Mouse (Mus musculus): Measurements from ENCODE around the gene Yipf3. TPM values are rescaled to one million over a fixed set of nuclear protein-coding genes. Genes with fewer than 3 reads are reported as not detected.

Gene Yipf3
- total and polyA plus RNA-seq, 3 experiments = 15.8 to 52.6 (median 32.5) TPM

DNA sequence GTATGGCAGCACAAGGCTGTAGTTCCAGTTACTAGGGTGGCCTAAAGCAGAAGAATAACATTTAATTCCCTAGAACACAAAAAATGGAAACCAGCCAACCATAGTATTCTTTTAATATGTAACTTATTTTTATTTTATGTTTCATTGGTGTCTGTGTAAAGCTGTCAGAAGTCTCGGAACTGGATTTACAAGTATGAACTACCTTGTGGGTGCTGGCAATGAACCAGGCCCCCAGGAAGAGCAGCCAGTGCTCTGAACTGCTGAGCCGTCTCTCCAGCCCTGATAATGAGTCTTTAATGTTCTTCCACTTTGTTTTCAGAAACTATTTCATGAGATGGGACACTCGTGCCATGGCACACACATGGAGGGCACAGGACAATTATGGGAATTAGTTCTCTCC lies 37.3 kb upstream of the Yipf3 start:
- Histone ChIP-seq H3K36me3 (replicated peaks in 1 of 2; ENCODE audit: control insufficient read depth in 1 of 2, insufficient read depth in 1 of 2, low read length in 1 of 2) (peaks cover 82 to 93% of the 10 kb centered on the region in 2 experiments), H3K9me3 (replicated peaks; ENCODE audit: low read length) (no peaks in the 10 kb centered on the region), H3K79me2 (replicated peaks; ENCODE audit: control insufficient read depth, extremely low read depth, insufficient read depth, poor library complexity, severe bottlenecking) (peaks cover 10% of the 10 kb centered on the region), H3K4me2 (ENCODE audit: insufficient read depth, low read depth, poor library complexity, severe bottlenecking) (no peak overlapping the region), H3K4me1 (ENCODE audit: control insufficient read depth in 1 of 2, insufficient read depth in 2 of 2) (no peaks in the 10 kb centered on the region), H3K9ac (ENCODE audit: insufficient read depth, low read depth) (no peak overlapping the region), H3K27me3 (replicated peaks) (no peaks in the 10 kb centered on the region), H3K4me3 (replicated peaks in 1 of 3; ENCODE audit: low read depth in 2 of 3, low read length in 2 of 3, poor library complexity in 1 of 3) (no peak overlapping the region), H3K27ac (ENCODE audit: insufficient read depth, low read depth) (no peak overlapping the region)
- no peak for DNase-seq (ENCODE audit: extremely low read depth)
- TF ChIP-seq MAZ (IDR thresholded peaks at IDR 0.05; ENCODE audit: low read depth, low read length) = no peak
- no peak for TF ChIP-seq MAFK (IDR thresholded peaks at IDR 0.05; ENCODE audit: insufficient replicate concordance, low read length)
- no peak for TF ChIP-seq CHD2 (IDR thresholded peaks at IDR 0.05; ENCODE audit: low read length)
- no peak for TF ChIP-seq USF2 (conservative IDR thresholded peaks at IDR 0.05; ENCODE audit: low read depth, low read length)
- no peak for TF ChIP-seq ZMIZ1 (IDR thresholded peaks at IDR 0.05; ENCODE audit: low read depth, low read length)
- no peak for TF ChIP-seq SIN3A (IDR thresholded peaks at IDR 0.05; ENCODE audit: low read length)
- in situ Hi-C loops (cut with MboI; ENCODE audit: low pct_ligation_motif_present, low pct_unique_long_range_greater_than_20kb, low sequenced_read_pairs) = no loop called here
- dilution Hi-C loops (cut with MboI; ENCODE audit: extremely low pct_ligation_motif_present, extremely low pct_unique_long_range_greater_than_20kb, low sequenced_read_pairs) = no loop called here

DNA sequence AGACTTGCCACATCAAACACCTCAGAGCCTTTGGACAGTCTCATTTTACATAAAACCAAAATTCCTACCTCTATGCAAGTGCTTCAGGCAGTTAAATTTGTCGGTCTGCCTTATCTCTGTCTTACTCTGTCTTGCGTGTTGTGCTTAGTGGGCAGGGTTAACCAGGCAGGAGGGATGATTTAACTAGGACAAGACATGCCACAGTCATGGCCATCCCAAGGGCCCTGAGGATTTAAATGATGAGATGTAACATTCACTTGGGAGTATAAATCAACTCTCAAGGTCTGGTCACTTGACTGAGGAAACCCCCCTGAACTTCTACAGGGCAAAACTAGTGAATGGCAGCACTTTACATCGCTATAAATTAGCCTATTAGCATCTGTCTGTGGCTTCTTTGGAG lies 26.3 kb upstream of the Yipf3 start:
- Histone ChIP-seq H3K4me3 (replicated peaks in 1 of 3; ENCODE audit: low read depth in 2 of 3, low read length in 2 of 3, poor library complexity in 1 of 3) (no peak overlapping the region), H3K9ac (ENCODE audit: insufficient read depth, low read depth) (no peak overlapping the region), H3K4me1 (ENCODE audit: control insufficient read depth in 1 of 2, insufficient read depth in 2 of 2) (no peaks in the 10 kb centered on the region), H3K27ac (ENCODE audit: insufficient read depth, low read depth) (no peak overlapping the region), H3K79me2 (replicated peaks; ENCODE audit: control insufficient read depth, extremely low read depth, insufficient read depth, poor library complexity, severe bottlenecking) (peaks cover 3% of the 10 kb centered on the region; the same call in 1 of the 2 replicates), H3K9me3 (replicated peaks; ENCODE audit: low read length) (no peaks in the 10 kb centered on the region), H3K27me3 (replicated peaks) (no peaks in the 10 kb centered on the region), H3K36me3 (replicated peaks in 1 of 2; ENCODE audit: control insufficient read depth in 1 of 2, insufficient read depth in 1 of 2, low read length in 1 of 2) (peaks cover 85 to 98% of the 10 kb centered on the region in 2 experiments), H3K4me2 (ENCODE audit: insufficient read depth, low read depth, poor library complexity, severe bottlenecking) (no peak overlapping the region)
- in situ Hi-C loops (cut with MboI; ENCODE audit: low pct_ligation_motif_present, low pct_unique_long_range_greater_than_20kb, low sequenced_read_pairs) = no loop called here
- dilution Hi-C loops (cut with MboI; ENCODE audit: extremely low pct_ligation_motif_present, extremely low pct_unique_long_range_greater_than_20kb, low sequenced_read_pairs) = no loop called here
- no peak for TF ChIP-seq USF2 (conservative IDR thresholded peaks at IDR 0.05; ENCODE audit: low read depth, low read length)
- TF ChIP-seq MYC (IDR thresholded peaks at IDR 0.05; ENCODE audit: low read depth, low read length) = no peak
- TF ChIP-seq IRF4 (IDR thresholded peaks at IDR 0.05; ENCODE audit: low read depth, low read length) = no peak
- TF ChIP-seq JUND (conservative IDR thresholded peaks at IDR 0.05; ENCODE audit: low read depth, low read length) = no peak
- no peak for TF ChIP-seq CHD1 (IDR thresholded peaks at IDR 0.05; ENCODE audit: low read depth, low read length)
- no peak for TF ChIP-seq KAT2A (IDR thresholded peaks at IDR 0.05; ENCODE audit: insufficient replicate concordance, low read length)
- no peak for TF ChIP-seq RAD21 (IDR thresholded peaks at IDR 0.05; ENCODE audit: low read depth, low read length)
- TF ChIP-seq JUN (IDR thresholded peaks at IDR 0.05; ENCODE audit: insufficient read depth, low read depth, low read length) = no peak
- no peak for TF ChIP-seq TBP (conservative IDR thresholded peaks at IDR 0.05; ENCODE audit: low read depth, low read length)
- TF ChIP-seq NELFE (IDR thresholded peaks at IDR 0.05; ENCODE audit: low read depth, low read length) = no peak
- TF ChIP-seq NRF1 (IDR thresholded peaks at IDR 0.05; ENCODE audit: low read depth, low read length) = no peak
- TF ChIP-seq PAX5 (IDR thresholded peaks at IDR 0.05; ENCODE audit: low read length) = no peak
- TF ChIP-seq CHD2 (IDR thresholded peaks at IDR 0.05; ENCODE audit: low read length) = no peak
- TF ChIP-seq MXI1 (IDR thresholded peaks at IDR 0.05; ENCODE audit: low read depth, low read length) = no peak
- no peak for TF ChIP-seq MEF2A (IDR thresholded peaks at IDR 0.05; ENCODE audit: borderline replicate concordance, low read depth, low read length)
- no peak for TF ChIP-seq SMC3 (IDR thresholded peaks at IDR 0.05; ENCODE audit: low read depth, low read length)
- TF ChIP-seq E2F4 (IDR thresholded peaks at IDR 0.05; ENCODE audit: insufficient replicate concordance, low read depth, low read length) = no peak
- TF ChIP-seq CTCF (conservative IDR thresholded peaks at IDR 0.05 in 1 of 2, IDR thresholded peaks at IDR 0.05 in 1 of 2; ENCODE audit: low read depth in 2 of 2, low read length in 2 of 2) = no peak
- no peak for DNase-seq (ENCODE audit: extremely low read depth)
